Comparison of ENCODE assay signal across 15 mouse cellular contexts in the genomic region with DNA sequence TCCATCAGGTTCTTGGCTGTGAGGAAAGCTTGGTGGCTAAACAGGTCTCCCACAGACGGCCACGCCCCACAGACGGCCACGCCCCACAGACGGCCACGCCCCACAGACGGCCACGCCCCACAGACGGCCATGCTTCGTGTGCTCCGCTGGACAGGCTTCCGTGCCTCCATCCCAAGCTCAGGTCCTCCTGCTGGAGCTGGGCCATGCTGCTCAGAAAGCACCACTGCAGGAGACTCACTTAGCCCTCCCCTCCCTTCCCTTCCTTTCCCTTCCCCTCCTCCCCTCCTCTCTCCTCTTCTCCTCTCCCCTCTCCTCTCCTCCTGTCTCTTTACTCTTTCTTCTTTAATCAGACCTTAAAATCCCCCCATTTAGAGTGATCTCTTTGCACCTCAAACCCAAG. TPM values are rescaled to one million over a fixed set of nuclear protein-coding genes. Genes with fewer than 3 reads are reported as not detected.
DNase-seq lines count a peak whose midpoint lies in the region; TF ChIP-seq lines count a peak whose summit lies in the region.
"Had no signal": no experiment of that assay in that cellular context is flagged by ENCODE, and none has a peak within 500 bp of the region (broad histone marks: within the 10 kb centered on the region; RNA-seq: fewer than 3 reads in every experiment).

No protein-coding gene starts in this region.

- no peak overlapping the region for H3K4me3 ChIP-seq in gastrocnemius, adult 2 months
- peak overlapping the region; percentile 8 for H3K4me3 ChIP-seq in testis, adult 2 months (ENCODE audit: control insufficient read depth, low read depth, low read length)
- peak overlapping the region; percentile 42; the same call in 1 of the 2 replicates for H3K4me3 ChIP-seq in bone marrow macrophage, adult 2 months (ENCODE audit: insufficient read depth, low read length)
- H3K4me3 ChIP-seq: forebrain, embryonic 12.5 days; heart, embryonic 10.5 days; hindbrain, embryonic 12.5 days had no signal

- TF ChIP-seq POLR2A in testis, adult 2 months (IDR thresholded peaks at IDR 0.05; ENCODE audit: control insufficient read depth, low read depth, low read length): no peak
- no peak for TF ChIP-seq POLR2A in bone marrow macrophage, adult 2 months (IDR thresholded peaks at IDR 0.05; ENCODE audit: borderline replicate concordance, low read depth, low read length)

- H3K27ac ChIP-seq in gastrocnemius, adult 2 months: peak overlapping the region; percentile 59; the same call in 1 of the 2 replicates
- H3K27ac ChIP-seq in testis, adult 2 months (ENCODE audit: control insufficient read depth, insufficient read depth, low read depth, low read length): no peak overlapping the region
- peak overlapping the region; percentile 69 for H3K27ac ChIP-seq in bone marrow macrophage, adult 2 months (ENCODE audit: insufficient read depth, low read depth, low read length)
- H3K27ac ChIP-seq: forebrain, embryonic 12.5 days; heart, embryonic 10.5 days; hindbrain, embryonic 12.5 days had no signal

- H3K27me3 ChIP-seq in testis, adult 2 months (ENCODE audit: control insufficient read depth, insufficient read depth, low read length): no peaks in the 10 kb centered on the region
- H3K27me3 ChIP-seq: forebrain, embryonic 12.5 days; hindbrain, embryonic 12.5 days had no signal

- no peaks in the 10 kb centered on the region for H3K36me3 ChIP-seq in testis, adult 2 months (ENCODE audit: control insufficient read depth, insufficient read depth, low read length)
- H3K36me3 ChIP-seq: forebrain, embryonic 12.5 days; G1E; heart, embryonic 10.5 days; hindbrain, embryonic 12.5 days had no signal

- peaks cover 10% of the 10 kb centered on the region for H3K4me1 ChIP-seq in testis, adult 2 months (ENCODE audit: control insufficient read depth, insufficient read depth, low read length)
- peaks cover 18% of the 10 kb centered on the region for H3K4me1 ChIP-seq in bone marrow macrophage, adult 2 months (ENCODE audit: control insufficient read depth, insufficient read depth, low read length)
- H3K4me1 ChIP-seq: forebrain, embryonic 12.5 days; hindbrain, embryonic 12.5 days had no signal

- intact Hi-C loops in gastrocnemius, adult 2 months (cut with DNase I): no loop called here

- TF ChIP-seq CTCF in gastrocnemius, adult 2 months (IDR thresholded peaks at IDR 0.05): no peak
- TF ChIP-seq CTCF in testis, adult 2 months (IDR thresholded peaks at IDR 0.05; ENCODE audit: control insufficient read depth, insufficient read depth, insufficient replicate concordance, low read depth, low read length): no peak
- TF ChIP-seq CTCF in bone marrow macrophage, adult 2 months (IDR thresholded peaks at IDR 0.05; ENCODE audit: low read depth, low read length): no peak

- DNase-seq in gastrocnemius, adult 2 months: no peak
- DNase-seq in gastrocnemius, adult 8-10 months (ENCODE audit: low spot score in 2 of 2): no peak
- DNase-seq in testis, postnatal 10 days (ENCODE audit: low spot score): no peak
- no peak for DNase-seq in thymus, postnatal 14 days
- DNase-seq in neural tube, embryonic 10.5 days (ENCODE audit: extremely low spot score, low spot score): no peak
- DNase-seq in heart, adult 18-20 months: no peak
- DNase-seq: cerebellum, adult 18-20 months; cerebellum, adult 9-11 months; cerebellum, postnatal 36 days had no signal

RNA-seq across cellular contexts. Expression of a gene that starts 16.8 kb away (rescaled TPM):
- 10 to 100 TPM; 20.7 to 50.5 TPM for total RNA-seq in gastrocnemius, adult 2 months (2021)
- total RNA-seq in gastrocnemius, adult 8-10 months (2022): 10 to 100 TPM; 12.1 to 28.7 (median 15.0) TPM
- 10.6 and 11.2 TPM in 2 replicates for polyA plus RNA-seq in testis, adult 2 months (2012; rRNA removed)
- 8.7 TPM in 2 replicates for polyA plus RNA-seq in bone marrow macrophage, adult 2 months (2012; ENCODE audit: insufficient read depth, insufficient read length, missing spikeins)
- total RNA-seq in heart, adult 18-20 months (2021): 10 to 100 TPM; 26.7 to 29.9 TPM
- polyA plus RNA-seq: G1E had no signal
